Mouse (Mus musculus): Measurements from ENCODE around the gene Elof1. TPM values are rescaled to one million over a fixed set of nuclear protein-coding genes. Genes with fewer than 3 reads are reported as not detected.

The Elof1 gene
- total RNA-seq, 1 experiment, result 85.3 TPM

DNA sequence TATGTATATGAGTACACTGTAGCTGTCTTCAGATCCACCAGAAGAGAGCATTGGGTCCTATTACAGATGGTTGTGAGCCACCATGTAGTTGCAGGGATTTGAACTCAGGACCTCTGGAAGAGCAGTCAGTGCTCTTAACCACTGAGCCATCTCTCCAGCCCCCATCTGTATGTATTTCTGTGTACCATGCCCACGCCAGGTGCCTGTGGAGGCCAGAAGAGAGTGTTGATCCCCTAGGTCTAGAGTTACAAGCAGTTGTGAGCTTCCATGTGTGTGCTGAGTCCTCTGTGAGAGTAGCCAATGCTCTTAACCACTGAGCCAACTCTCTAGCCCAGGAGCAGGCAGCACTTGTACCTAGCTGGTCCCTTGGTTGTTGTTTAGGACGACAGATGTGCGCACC, 7.2 kb upstream of the Elof1 start:
- no peak overlapping the region for H3K4me3 ChIP-seq (ENCODE audit: insufficient read depth in 1 of 2, low read depth in 1 of 2, low read length in 2 of 2, poor library complexity in 1 of 2, severe bottlenecking in 1 of 2)
- H3K4me1 ChIP-seq (ENCODE audit: control insufficient read depth in 2 of 2, insufficient read depth in 2 of 2, low read length in 2 of 2, poor library complexity in 1 of 2), result peaks cover 3 to 8% of the 10 kb centered on the region in 2 experiments; a peak in 3 of 4 replicates
- no peak for DNase-seq (ENCODE audit: low read depth, low spot score)
- in situ Hi-C loops (cut with MboI; ENCODE audit: low sequenced_read_pairs in 2 of 2, unreplicated experiment in 2 of 2), result no loop called here
- no peaks in the 10 kb centered on the region for H3K36me3 ChIP-seq (ENCODE audit: control insufficient read depth, insufficient read depth, low read length, poor library complexity, severe bottlenecking)
- no peak for TF ChIP-seq ZC3H11A (IDR thresholded peaks at IDR 0.05; ENCODE audit: borderline replicate concordance, low read depth, low read length)
- TF ChIP-seq MAFK (IDR thresholded peaks at IDR 0.05; ENCODE audit: insufficient read depth, low read depth, low read length), result no peak
- no peak for TF ChIP-seq CHD2 (IDR thresholded peaks at IDR 0.05; ENCODE audit: low read depth, low read length)
- TF ChIP-seq ZNF384 (IDR thresholded peaks at IDR 0.05; ENCODE audit: low read depth, low read length), result no peak
- no peak for TF ChIP-seq HCFC1 (IDR thresholded peaks at IDR 0.05; ENCODE audit: borderline replicate concordance, insufficient read depth, low read length)
- no peaks in the 10 kb centered on the region for H3K9me3 ChIP-seq (ENCODE audit: control insufficient read depth, insufficient read depth, low read depth, low read length)
- no peak overlapping the region for H3K9ac ChIP-seq (ENCODE audit: insufficient read depth, low read depth, low read length, poor library complexity, severe bottlenecking)
- no peak overlapping the region for H3K27ac ChIP-seq (ENCODE audit: insufficient read depth, low read depth, low read length, poor library complexity, severe bottlenecking)

DNA sequence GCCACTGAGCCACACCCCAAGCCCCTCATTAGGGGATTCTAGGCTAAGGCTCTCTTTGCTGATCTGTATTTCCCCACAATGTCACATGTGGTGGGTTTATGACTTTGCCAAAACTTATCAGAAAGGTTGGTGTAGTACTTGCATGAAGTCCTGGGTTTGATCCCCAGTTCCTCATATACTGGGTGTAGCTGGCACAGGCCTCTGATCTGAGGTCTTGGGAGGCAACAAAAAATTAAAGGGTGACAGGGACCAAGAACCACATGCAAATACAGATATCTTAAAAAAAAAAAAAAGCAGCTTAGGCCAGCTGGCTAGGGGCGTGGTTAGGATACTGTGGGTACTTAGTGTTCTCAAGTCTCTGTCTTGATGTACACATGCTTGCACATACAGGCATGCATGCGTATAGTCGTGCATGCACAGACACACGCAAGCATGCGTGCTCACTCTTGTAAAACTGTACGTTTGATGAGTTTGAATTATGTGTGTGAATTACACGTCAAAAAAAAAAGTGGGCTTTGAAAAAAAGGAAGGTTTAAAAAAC, 6.2 kb upstream of the Elof1 start:
- Histone ChIP-seq H3K9me3 (ENCODE audit: control insufficient read depth, insufficient read depth, low read depth, low read length) (no peaks in the 10 kb centered on the region), H3K27ac (ENCODE audit: insufficient read depth, low read depth, low read length, poor library complexity, severe bottlenecking) (no peak overlapping the region), H3K36me3 (ENCODE audit: control insufficient read depth, insufficient read depth, low read length, poor library complexity, severe bottlenecking) (no peaks in the 10 kb centered on the region), H3K9ac (ENCODE audit: insufficient read depth, low read depth, low read length, poor library complexity, severe bottlenecking) (no peak overlapping the region), H3K4me1 (ENCODE audit: control insufficient read depth in 2 of 2, insufficient read depth in 2 of 2, low read length in 2 of 2, poor library complexity in 1 of 2) (peaks cover 3 to 8% of the 10 kb centered on the region in 2 experiments; a peak in 3 of 4 replicates), H3K4me3 (ENCODE audit: insufficient read depth in 1 of 2, low read depth in 1 of 2, low read length in 2 of 2, poor library complexity in 1 of 2, severe bottlenecking in 1 of 2) (no peak overlapping the region)
- in situ Hi-C loops (cut with MboI; ENCODE audit: low sequenced_read_pairs in 2 of 2, unreplicated experiment in 2 of 2), result no loop called here
- no peak for DNase-seq (ENCODE audit: low read depth, low spot score)
- no peak for TF ChIP-seq ZNF384 (IDR thresholded peaks at IDR 0.05; ENCODE audit: low read depth, low read length)
- TF ChIP-seq HCFC1 (IDR thresholded peaks at IDR 0.05; ENCODE audit: borderline replicate concordance, insufficient read depth, low read length), result no peak
- TF ChIP-seq ZC3H11A (IDR thresholded peaks at IDR 0.05; ENCODE audit: borderline replicate concordance, low read depth, low read length), result no peak
- TF ChIP-seq MAFK (IDR thresholded peaks at IDR 0.05; ENCODE audit: insufficient read depth, low read depth, low read length), result no peak
- TF ChIP-seq CHD2 (IDR thresholded peaks at IDR 0.05; ENCODE audit: low read depth, low read length), result no peak

DNA sequence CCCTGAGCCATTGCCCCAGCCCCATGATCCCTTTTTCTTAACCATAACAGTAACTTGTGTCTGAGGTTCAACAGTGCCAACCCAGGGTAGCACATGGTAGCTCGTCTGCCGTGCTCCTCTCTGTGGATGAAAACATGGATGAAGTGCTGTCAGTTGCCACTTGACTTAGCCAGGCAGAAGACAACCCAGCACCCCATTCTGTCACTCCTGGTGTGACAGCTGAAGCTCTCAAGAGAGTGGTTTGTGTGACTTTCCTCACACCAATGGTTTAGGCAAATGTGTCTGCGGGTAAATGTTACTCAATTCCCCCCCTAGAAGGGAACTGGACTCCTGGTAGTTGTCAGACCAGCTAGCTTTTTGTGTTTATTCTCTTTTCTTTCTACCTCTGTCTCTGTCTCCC, 5.0 kb upstream of the Elof1 start:
- TF ChIP-seq HCFC1 (IDR thresholded peaks at IDR 0.05; ENCODE audit: borderline replicate concordance, insufficient read depth, low read length) (no peak), ZNF384 (IDR thresholded peaks at IDR 0.05; ENCODE audit: low read depth, low read length) (no peak), MAFK (IDR thresholded peaks at IDR 0.05; ENCODE audit: insufficient read depth, low read depth, low read length) (no peak)
- peaks cover 3 to 8% of the 10 kb centered on the region in 2 experiments; a peak in 2 of 4 replicates for H3K4me1 ChIP-seq (ENCODE audit: control insufficient read depth in 2 of 2, insufficient read depth in 2 of 2, low read length in 2 of 2, poor library complexity in 1 of 2)
- H3K9me3 ChIP-seq (ENCODE audit: control insufficient read depth, insufficient read depth, low read depth, low read length), result no peaks in the 10 kb centered on the region
- in situ Hi-C loops (cut with MboI; ENCODE audit: low sequenced_read_pairs in 2 of 2, unreplicated experiment in 2 of 2), result no loop called here
- H3K36me3 ChIP-seq (ENCODE audit: control insufficient read depth, insufficient read depth, low read length, poor library complexity, severe bottlenecking), result no peaks in the 10 kb centered on the region
- no peak overlapping the region for H3K27ac ChIP-seq (ENCODE audit: insufficient read depth, low read depth, low read length, poor library complexity, severe bottlenecking)
- DNase-seq (ENCODE audit: low read depth, low spot score), result no peak
- no peak overlapping the region for H3K4me3 ChIP-seq (ENCODE audit: insufficient read depth in 1 of 2, low read depth in 1 of 2, low read length in 2 of 2, poor library complexity in 1 of 2, severe bottlenecking in 1 of 2)
- no peak overlapping the region for H3K9ac ChIP-seq (ENCODE audit: insufficient read depth, low read depth, low read length, poor library complexity, severe bottlenecking)

DNA sequence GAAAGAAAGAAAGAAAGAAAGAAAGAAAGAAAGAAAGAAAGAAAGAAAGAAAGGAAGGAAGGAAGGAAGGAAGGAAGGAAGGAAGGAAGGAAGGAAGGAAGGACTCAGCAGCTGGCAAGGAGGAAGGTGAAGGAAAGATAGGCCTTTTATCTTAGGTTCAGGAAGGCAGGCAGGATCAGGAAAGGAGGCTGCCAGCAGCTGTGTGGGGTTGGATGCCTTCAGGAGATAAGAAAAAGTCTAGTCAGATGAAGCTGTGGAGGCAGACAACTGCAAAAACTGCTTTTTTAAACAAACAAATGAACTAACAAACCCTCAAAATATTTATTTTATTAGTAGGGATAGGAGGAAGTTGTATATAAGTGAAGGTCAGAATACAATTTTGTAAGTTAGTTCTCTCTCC, 4.6 kb upstream of the Elof1 start:
- Histone ChIP-seq H3K4me3 (ENCODE audit: insufficient read depth in 1 of 2, low read depth in 1 of 2, low read length in 2 of 2, poor library complexity in 1 of 2, severe bottlenecking in 1 of 2) (no peak overlapping the region), H3K36me3 (ENCODE audit: control insufficient read depth, insufficient read depth, low read length, poor library complexity, severe bottlenecking) (no peaks in the 10 kb centered on the region), H3K9ac (ENCODE audit: insufficient read depth, low read depth, low read length, poor library complexity, severe bottlenecking) (no peak overlapping the region), H3K27ac (ENCODE audit: insufficient read depth, low read depth, low read length, poor library complexity, severe bottlenecking) (no peak overlapping the region), H3K4me1 (ENCODE audit: control insufficient read depth in 2 of 2, insufficient read depth in 2 of 2, low read length in 2 of 2, poor library complexity in 1 of 2) (peaks cover 3 to 5% of the 10 kb centered on the region in 2 experiments; a peak in 2 of 4 replicates), H3K9me3 (ENCODE audit: control insufficient read depth, insufficient read depth, low read depth, low read length) (no peaks in the 10 kb centered on the region)
- TF ChIP-seq CHD2 (IDR thresholded peaks at IDR 0.05; ENCODE audit: low read depth, low read length) (no peak), HCFC1 (IDR thresholded peaks at IDR 0.05; ENCODE audit: borderline replicate concordance, insufficient read depth, low read length) (no peak), MAFK (IDR thresholded peaks at IDR 0.05; ENCODE audit: insufficient read depth, low read depth, low read length) (no peak)
- in situ Hi-C loops (cut with MboI; ENCODE audit: low sequenced_read_pairs in 2 of 2, unreplicated experiment in 2 of 2), result no loop called here
- no peak for DNase-seq (ENCODE audit: low read depth, low spot score)

DNA sequence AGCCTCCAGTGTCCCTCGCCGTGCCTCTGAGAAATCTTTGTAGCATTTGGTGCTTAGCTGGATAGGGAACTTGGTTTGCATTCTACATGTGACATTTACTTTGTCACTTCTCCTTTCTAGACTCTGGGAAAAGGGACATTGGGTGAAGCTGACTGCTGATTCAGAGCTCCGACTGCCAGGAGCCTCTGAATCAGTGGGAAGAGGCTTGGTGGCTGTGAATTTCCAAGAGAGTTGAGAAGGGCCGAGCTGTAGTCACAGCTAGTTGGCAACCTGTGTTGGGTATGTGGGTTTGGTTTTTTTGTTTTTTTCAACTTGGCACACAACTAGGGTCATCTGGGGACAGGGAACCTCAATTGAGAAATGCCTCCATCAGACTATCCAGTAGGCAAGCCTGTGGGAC, 2.6 kb upstream of the Elof1 start:
- Histone ChIP-seq H3K9ac (ENCODE audit: insufficient read depth, low read depth, low read length, poor library complexity, severe bottlenecking) (no peak overlapping the region), H3K27ac (ENCODE audit: insufficient read depth, low read depth, low read length, poor library complexity, severe bottlenecking) (no peak overlapping the region), H3K4me1 (ENCODE audit: control insufficient read depth in 2 of 2, insufficient read depth in 2 of 2, low read length in 2 of 2, poor library complexity in 1 of 2) (peaks cover 0 to 6% of the 10 kb centered on the region in 2 experiments; a peak in 1 of 4 replicates), H3K4me3 (ENCODE audit: insufficient read depth in 1 of 2, low read depth in 1 of 2, low read length in 2 of 2, poor library complexity in 1 of 2, severe bottlenecking in 1 of 2) (no peak overlapping the region), H3K36me3 (ENCODE audit: control insufficient read depth, insufficient read depth, low read length, poor library complexity, severe bottlenecking) (no peaks in the 10 kb centered on the region), H3K9me3 (ENCODE audit: control insufficient read depth, insufficient read depth, low read depth, low read length) (no peaks in the 10 kb centered on the region)
- DNase-seq (ENCODE audit: low read depth, low spot score), result no peak
- no peak for TF ChIP-seq CHD2 (IDR thresholded peaks at IDR 0.05; ENCODE audit: low read depth, low read length)
- no peak for TF ChIP-seq HCFC1 (IDR thresholded peaks at IDR 0.05; ENCODE audit: borderline replicate concordance, insufficient read depth, low read length)
- no peak for TF ChIP-seq ZNF384 (IDR thresholded peaks at IDR 0.05; ENCODE audit: low read depth, low read length)
- no peak for TF ChIP-seq MAFK (IDR thresholded peaks at IDR 0.05; ENCODE audit: insufficient read depth, low read depth, low read length)
- no peak for TF ChIP-seq ZC3H11A (IDR thresholded peaks at IDR 0.05; ENCODE audit: borderline replicate concordance, low read depth, low read length)
- in situ Hi-C loops (cut with MboI; ENCODE audit: low sequenced_read_pairs in 2 of 2, unreplicated experiment in 2 of 2), result no loop called here

Measured in ES-E14 (cell line).